Comparison of ENCODE assay signal across 19 mouse cellular contexts in genomic region chr17:66365664-66366063, GRCm38 (mm10).
"Had no signal": no experiment of that assay in that cellular context is flagged by ENCODE, and none has a peak within 500 bp of the region (broad histone marks: within the 10 kb centered on the region; RNA-seq: fewer than 3 reads in every experiment).

No protein-coding gene starts in this region.

- H3K9me3 ChIP-seq: heart, embryonic 13.5 days; heart, embryonic 15.5 days; hindbrain, embryonic 13.5 days; hindbrain, embryonic 15.5 days; kidney, embryonic 15.5 days; limb, embryonic 13.5 days; limb, embryonic 15.5 days had no signal

- H3K4me2 ChIP-seq: heart, embryonic 11.5 days; heart, embryonic 13.5 days; hindbrain, embryonic 13.5 days; hindbrain, embryonic 15.5 days; kidney, embryonic 15.5 days; limb, embryonic 13.5 days; limb, embryonic 15.5 days had no signal

- ATAC-seq: hindbrain, postnatal 0 days; intestine, embryonic 16.5 days had no signal

- H3K27ac ChIP-seq: heart, embryonic 13.5 days; heart, embryonic 15.5 days; hindbrain, embryonic 15.5 days; hindbrain, postnatal 0 days; kidney, embryonic 15.5 days; limb, embryonic 13.5 days; limb, embryonic 15.5 days had no signal

- H3K4me3 ChIP-seq: heart, adult 2 months; heart, embryonic 13.5 days; heart, embryonic 15.5 days; hindbrain, embryonic 13.5 days; hindbrain, embryonic 15.5 days; kidney, embryonic 15.5 days; limb, embryonic 13.5 days; limb, embryonic 15.5 days had no signal

- H3K4me1 ChIP-seq: hindbrain, embryonic 15.5 days had no signal

- H3K36me3 ChIP-seq: heart, embryonic 13.5 days; heart, embryonic 15.5 days; limb, embryonic 15.5 days had no signal

- H3K9ac ChIP-seq: heart, embryonic 13.5 days; heart, embryonic 15.5 days; hindbrain, embryonic 13.5 days; hindbrain, embryonic 15.5 days; kidney, embryonic 15.5 days; limb, embryonic 13.5 days; limb, embryonic 15.5 days had no signal

- DNase-seq: gastrocnemius, postnatal 10 days; kidney, adult 11 months; kidney, adult 2 months; kidney, adult 9 months; kidney, postnatal 14 days; layer of hippocampus, adult 9-11 months; layer of hippocampus, postnatal 36 days; left cerebral cortex, postnatal 4 days had no signal

- H3K27me3 ChIP-seq: heart, embryonic 13.5 days; heart, embryonic 15.5 days; hindbrain, embryonic 13.5 days; hindbrain, embryonic 15.5 days; kidney, embryonic 15.5 days; limb, embryonic 13.5 days; limb, embryonic 15.5 days had no signal
